Mouse (Mus musculus): Measurements from ENCODE around the gene Grin1.

GRCm38 (mm10) chr2:25348162-25348561 is 29.2 kb upstream of the Grin1 start:
- no peak for TF ChIP-seq CTCF (IDR thresholded peaks at IDR 0.05; ENCODE audit: borderline replicate concordance, insufficient read depth, low read depth, low read length)
- no peak for TF ChIP-seq POLR2A (IDR thresholded peaks at IDR 0.05; ENCODE audit: borderline replicate concordance, insufficient read depth, low read length)
